Mouse (Mus musculus): ENCODE measurements around the gene Cbx5.
"Not testable (repeated sequence)": the region's sequence is repeated elsewhere in the genome, so short reads cannot be mapped to it uniquely, and the experiment has no call there.

Cbx5 gene

GRCm38 (mm10) chr15:103239685-103240159 is at the start of gene Cbx5:
TSS of gene Cbx5 (minus strand) at chr15:103239816.
- peak; percentile 99 for DNase-seq

GRCm38 (mm10) chr15:103285778-103286417 is 46.3 kb upstream of the Cbx5 start:
- no peak for DNase-seq

- DNase-seq: no peak
These were observed 45.0 kb upstream of the Cbx5 start for GRCm38 (mm10) chr15:103284647-103285046.

- DNase-seq: peak; percentile 73
These were observed 44.5 kb upstream of the Cbx5 start for GRCm38 (mm10) chr15:103284066-103284465.

DNA sequence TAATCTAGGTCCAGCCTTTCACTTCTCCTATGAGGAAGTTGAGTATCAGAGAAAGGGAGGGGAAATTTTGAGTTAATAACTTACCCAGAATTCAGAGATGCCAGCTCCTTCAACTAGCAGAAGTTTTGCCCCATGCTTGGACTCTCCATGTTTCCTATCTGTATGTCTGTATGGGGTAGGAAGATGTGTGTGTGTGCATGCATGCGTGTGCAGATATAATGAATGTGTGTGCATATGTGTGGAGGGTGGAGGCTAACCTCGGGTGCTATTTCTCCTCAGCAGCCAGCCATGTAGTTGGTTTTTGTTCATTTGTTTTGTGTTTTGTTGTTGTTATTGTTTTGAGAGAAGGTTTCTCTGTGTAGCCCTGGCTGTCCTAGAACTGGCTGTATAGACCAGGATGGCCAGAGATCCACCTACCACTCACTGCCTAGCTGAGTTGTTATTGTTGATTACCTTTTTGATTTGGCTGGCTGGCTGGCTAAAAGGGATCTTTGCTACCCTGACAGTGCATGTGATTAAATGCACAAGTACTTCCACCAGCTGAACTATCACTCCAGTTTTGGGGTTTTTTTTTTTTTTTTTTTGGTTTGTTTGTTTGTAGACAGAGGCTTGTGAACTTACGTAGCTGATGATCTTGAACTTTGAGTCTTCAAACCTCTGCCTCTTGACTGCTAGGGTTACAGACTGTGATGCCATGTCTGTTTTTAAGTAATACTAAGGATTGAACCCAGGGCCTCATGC is 42.0 kb upstream of the Cbx5 start:
- DNase-seq: no peak

GRCm38 (mm10) chr15:103280817-103281464 is 41.3 kb upstream of the Cbx5 start:
- peak; percentile 77 for DNase-seq

GRCm38 (mm10) chr15:103279750-103280149 is 40.1 kb upstream of the Cbx5 start:
- DNase-seq: peak; percentile 56

GRCm38 (mm10) chr15:103277949-103278348 is 38.3 kb upstream of the Cbx5 start:
- no peak for DNase-seq

GRCm38 (mm10) chr15:103275943-103276342 is 36.3 kb upstream of the Cbx5 start:
- not testable (repeated sequence) for DNase-seq

- peak; percentile 99 for DNase-seq
These were observed 33.0 kb upstream of the Cbx5 start, which contains the start of gene Copz1 for GRCm38 (mm10) chr15:103272419-103273279. TSS of gene Copz1 (plus strand) at chr15:103272714.

- no peak for DNase-seq
These were observed 29.3 kb upstream of the Cbx5 start for GRCm38 (mm10) chr15:103268903-103269302.

- no peak for DNase-seq
These were observed 25.2 kb upstream of the Cbx5 start for GRCm38 (mm10) chr15:103264794-103265193.

- no peak for DNase-seq
These were observed 20.4 kb upstream of the Cbx5 start for GRCm38 (mm10) chr15:103259989-103260388.

DNA sequence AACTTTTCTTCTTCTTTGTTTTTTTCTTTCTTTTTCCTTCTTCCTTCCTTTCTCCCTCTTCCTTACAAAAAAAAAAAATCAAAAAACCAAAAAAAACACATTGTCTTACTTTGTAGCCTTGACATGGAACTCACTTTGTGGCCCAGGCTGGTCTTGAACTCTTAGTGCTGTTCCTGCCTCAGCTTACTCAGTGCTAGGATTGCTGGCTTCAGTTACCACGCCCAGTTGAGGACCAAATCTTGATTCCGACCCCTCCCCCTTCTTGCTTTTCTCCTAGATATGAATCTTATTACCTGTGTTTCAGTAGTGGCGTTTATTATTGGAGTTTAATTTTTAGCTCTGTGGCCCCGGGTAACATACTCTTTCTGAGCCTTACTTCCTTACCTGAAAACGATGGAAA is 19.5 kb upstream of the Cbx5 start:
- DNase-seq: no peak

DNA sequence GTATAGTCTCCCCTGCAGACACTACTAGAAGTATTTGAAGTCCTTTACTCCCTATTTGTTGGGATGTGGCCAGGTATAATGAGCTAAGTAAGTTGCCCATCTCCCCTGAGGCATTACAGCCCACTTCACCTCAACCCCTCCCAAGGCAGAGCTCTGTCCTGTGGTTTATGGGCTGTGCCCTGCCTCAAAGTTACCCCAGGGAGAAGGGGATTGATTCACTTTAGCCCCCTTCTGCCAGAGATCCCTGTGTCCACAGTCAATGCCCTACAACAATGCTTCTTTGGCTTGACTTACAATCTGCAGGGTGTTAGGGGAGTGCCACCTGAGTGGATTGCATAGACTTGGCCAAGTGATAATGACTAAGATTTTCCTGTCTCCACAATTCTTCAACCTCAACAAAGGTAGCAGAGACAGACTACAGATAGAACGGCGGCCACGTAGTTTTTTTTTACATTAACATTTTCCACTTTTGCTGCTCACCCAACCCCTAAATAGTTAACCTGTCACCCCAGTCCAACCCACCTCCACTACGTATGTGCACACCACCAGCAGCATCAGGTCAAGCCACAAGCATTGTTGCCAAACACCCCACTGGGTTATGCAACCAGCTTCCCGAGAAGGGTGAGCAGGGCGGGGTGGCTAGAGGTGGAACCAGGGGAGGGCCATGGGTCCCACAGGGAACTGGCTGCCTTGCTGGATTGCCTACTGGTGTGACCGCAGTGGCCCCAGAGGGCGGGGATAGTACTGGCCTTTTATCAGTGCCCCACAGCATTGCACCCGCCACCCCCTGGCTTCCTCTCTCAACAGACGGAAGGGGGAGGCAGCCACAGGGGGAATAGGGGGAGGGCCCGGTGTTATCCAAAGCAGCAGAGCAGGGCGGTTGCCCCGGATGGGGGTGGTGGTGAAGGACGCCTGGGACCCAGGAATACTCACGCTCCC is 18.4 kb upstream of the Cbx5 start, which contains the start of gene Nfe2:
Nfe2 (minus strand) TSS at position 614 of the 939 bp plus-strand sequence.
- peak; percentile 65 for DNase-seq

GRCm38 (mm10) chr15:103256210-103256986 is 16.8 kb upstream of the Cbx5 start:
- no peak for DNase-seq

GRCm38 (mm10) chr15:103255169-103255568 is 15.6 kb upstream of the Cbx5 start:
- peak; percentile 73 for DNase-seq

DNA sequence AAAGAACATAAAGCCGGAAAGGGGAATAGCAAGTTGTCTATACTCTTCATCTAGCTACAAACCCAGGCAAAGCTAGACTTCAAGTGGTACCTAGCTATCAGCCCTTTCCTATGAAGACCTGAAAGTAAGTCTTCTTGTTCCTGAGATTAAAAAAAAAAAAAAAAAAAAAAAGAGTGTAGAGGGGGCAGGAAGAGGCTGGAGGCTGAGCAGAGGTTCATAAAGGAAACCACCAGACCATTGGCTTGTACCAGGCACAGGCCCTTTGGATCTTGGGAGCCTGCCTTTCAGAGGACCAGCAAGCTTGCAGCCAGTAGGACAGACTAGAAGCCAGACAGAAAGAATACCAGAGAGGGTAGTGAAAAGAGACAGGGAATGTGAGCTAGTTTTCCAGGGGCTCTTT is 13.7 kb upstream of the Cbx5 start:
- DNase-seq: no peak

DNA sequence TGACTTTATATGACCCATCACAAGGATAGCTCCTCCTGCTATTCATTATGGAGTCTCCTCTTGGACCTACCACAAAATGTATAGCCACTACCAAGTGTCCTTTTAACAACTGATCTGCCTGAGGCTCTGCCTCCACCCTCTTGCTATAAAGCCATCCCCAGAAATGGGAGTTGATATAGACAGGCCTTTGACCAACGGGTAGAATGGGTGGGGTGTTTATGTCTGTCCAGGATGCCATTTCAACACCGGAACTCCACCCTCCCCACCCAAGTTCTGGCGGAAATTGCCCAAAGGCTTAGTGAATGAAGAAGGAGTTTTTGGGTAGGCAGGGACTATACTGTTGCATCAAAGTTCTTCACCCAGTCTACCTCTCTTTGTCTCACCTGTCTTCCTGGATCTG is 13.0 kb upstream of the Cbx5 start:
- no peak for DNase-seq

GRCm38 (mm10) chr15:103251595-103251994 is 12.0 kb upstream of the Cbx5 start:
- no peak for DNase-seq
